Mouse (Mus musculus): ENCODE measurements around the gene Cxadr. TPM values are rescaled to one million over a fixed set of nuclear protein-coding genes. Genes with fewer than 3 reads are reported as not detected.

Gene Cxadr
- total and polyA plus RNA-seq, 3 experiments = 13.8 to 43.8 (median 40.5) TPM

DNA sequence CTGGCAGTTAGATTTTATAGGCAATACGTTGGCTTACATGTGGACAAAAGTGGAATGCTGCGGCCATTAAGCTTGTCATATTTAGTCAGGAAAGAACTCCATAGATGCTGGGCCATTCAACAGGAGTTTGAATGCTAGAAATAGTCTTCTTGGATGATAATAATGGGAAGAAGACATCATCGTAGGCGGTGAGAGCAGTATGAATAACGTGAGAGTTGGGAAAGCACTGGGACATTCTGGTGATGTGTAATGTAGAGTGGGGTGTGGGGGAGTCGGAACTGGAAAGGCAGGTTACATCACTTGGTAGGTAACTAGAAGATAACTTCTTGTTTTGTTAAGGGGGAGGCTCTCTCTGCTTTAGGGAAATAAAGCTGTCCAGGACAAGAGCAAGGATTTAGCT, 106.6 kb downstream of the Cxadr start:
- no peaks in the 10 kb centered on the region for H3K4me1 ChIP-seq (ENCODE audit: control insufficient read depth, insufficient read depth, low read length)
- DNase-seq = no peak
- H3K36me3 ChIP-seq (ENCODE audit: control insufficient read depth, insufficient read depth, low read length) = no peaks in the 10 kb centered on the region
- TF ChIP-seq CTCF (IDR thresholded peaks at IDR 0.05) = no peak
- no peak for TF ChIP-seq POLR2A (IDR thresholded peaks at IDR 0.05; ENCODE audit: insufficient read depth, low read depth, low read length)
- 87% methylated on average over 6 of the region's 6 CpGs for WGBS
- no peak overlapping the region for H3K9ac ChIP-seq (ENCODE audit: low read depth, low read length)
- no peaks in the 10 kb centered on the region for H3K27me3 ChIP-seq (ENCODE audit: control insufficient read depth, insufficient read depth, low read length)
- intact Hi-C loops (cut with DNase I) = no loop called here
- H3K79me2 ChIP-seq (replicated peaks; ENCODE audit: control insufficient read depth, insufficient read depth, low read length) = no peaks in the 10 kb centered on the region
- no peak overlapping the region for H3K4me3 ChIP-seq
- H3K27ac ChIP-seq = no peak overlapping the region

Other genes starting within 250 kb of the Cxadr start
- gene Btg3, start 75.7 kb downstream of the Cxadr start, total RNA-seq (2021) = 1 to 10 TPM; 6.8 to 7.1 TPM
- 1.7 and 4.5 TPM in 2 replicates for gene Btg3, start 75.7 kb downstream of the Cxadr start, polyA plus RNA-seq (2012; rRNA removed)

All from heart, adult 2 months (tissue).